Mouse (Mus musculus) forebrain, embryonic 15.5 days (tissue): Measurements from ENCODE around the gene Cd2. TPM values are rescaled to one million over a fixed set of nuclear protein-coding genes. Genes with fewer than 3 reads are reported as not detected.

ENCODE experiments used
- ATAC-seq: fragments of 200-750 bp; cut with Nextera tagmentation; replicated peaks from 2 replicates; pipeline ENCODE4 v1.8.0; 2017; ENCODE audit warnings: mild to moderate bottlenecking, moderate TSS enrichment, moderate library complexity
- H3K27ac ChIP-seq: fragments of 300-500 bp; sonication (generic); replicated peaks from 2 replicates; pipeline ENCODE4 v1.5.1; 2015; ENCODE audit warnings: mild to moderate bottlenecking, inconsistent platforms
- H3K27me3 ChIP-seq: fragments of 300-500 bp; sonication (generic); 2 replicates; pipeline ENCODE4 v1.6.1; 2015; ENCODE audit warnings: inconsistent platforms
- H3K36me3 ChIP-seq: fragments of 300-500 bp; sonication (generic); 2 replicates; pipeline ENCODE4 v1.6.1; 2015; ENCODE audit warnings: mild to moderate bottlenecking, inconsistent platforms
- H3K4me1 ChIP-seq: fragments of 300-500 bp; sonication (generic); 2 replicates; pipeline ENCODE4 v1.6.1; 2015; ENCODE audit warnings: inconsistent platforms
- H3K4me2 ChIP-seq: fragments of 300-500 bp; sonication (generic); replicated peaks from 2 replicates; pipeline ENCODE4 v1.6.1; 2015; ENCODE audit warnings: mild to moderate bottlenecking, inconsistent platforms
- H3K4me3 ChIP-seq: fragments of 300-500 bp; sonication (generic); 2 replicates; pipeline ENCODE4 v1.5.1; 2015; ENCODE audit warnings: mild to moderate bottlenecking, inconsistent platforms
- H3K9ac ChIP-seq: fragments of 300-500 bp; sonication (generic); replicated peaks from 2 replicates; pipeline ENCODE4 v1.6.1; 2015; ENCODE audit warnings: mild to moderate bottlenecking, inconsistent platforms
- H3K9me3 ChIP-seq: fragments of 300-500 bp; sonication (generic); 2 replicates; pipeline ENCODE4 v1.6.1; 2016; ENCODE audit warnings: inconsistent platforms
- WGBS: fragments of 180-500 bp; shearing (Covaris S2); methylation state at CpG from one replicate; pipeline ENCODE4 v1.1.7; 2015; ENCODE audit warnings: mixed read lengths; 5-methylcytosine and 5-hydroxymethylcytosine counted together
- polyA plus RNA-seq: library from polyadenylated mRNA; unstranded; fragments of >200 nt; fragmentation: Nextera tagmentation; extraction: Ambion mirVana; gene quantifications from 2 replicates; pipeline ENCODE4 v1.2.1, GENCODE M21; 2015

Gene Cd2
- polyA plus RNA-seq, 1 experiment from 2014 or later = 0.15 TPM

- H3K4me1 ChIP-seq = peaks cover 14% of the 10 kb centered on the region
- no peak overlapping the region for H3K9ac ChIP-seq
- H3K4me2 ChIP-seq = no peak overlapping the region
- H3K36me3 ChIP-seq = no peaks in the 10 kb centered on the region
- no peak for ATAC-seq
- H3K9me3 ChIP-seq = no peaks in the 10 kb centered on the region
- no peak overlapping the region for H3K4me3 ChIP-seq
- H3K27me3 ChIP-seq = no peaks in the 10 kb centered on the region
- no peak overlapping the region for H3K27ac ChIP-seq
- 94% methylated on average over 5 of the region's 5 CpGs for WGBS
Observed at GRCm38 (mm10) chr3:101235321-101235720, 52.4 kb downstream of the Cd2 start.

- ATAC-seq = no peak
- H3K4me3 ChIP-seq = no peak overlapping the region
Observed at GRCm38 (mm10) chr3:101233424-101233823, 54.3 kb downstream of the Cd2 start.

GRCm38 (mm10) chr3:101232570-101232969 lies 55.2 kb downstream of the Cd2 start:
- no peaks in the 10 kb centered on the region for H3K27me3 ChIP-seq
- H3K9me3 ChIP-seq = no peaks in the 10 kb centered on the region
- no peaks in the 10 kb centered on the region for H3K36me3 ChIP-seq
- 39% methylated on average over 8 of the region's 8 CpGs for WGBS
- no peak overlapping the region for H3K27ac ChIP-seq
- no peak overlapping the region for H3K4me2 ChIP-seq
- peaks cover 12% of the 10 kb centered on the region for H3K4me1 ChIP-seq
- H3K4me3 ChIP-seq = no peak overlapping the region
- H3K9ac ChIP-seq = no peak overlapping the region
- ATAC-seq = no peak

More at GRCm38 (mm10) chr3:101233424-101233823, 54.3 kb downstream of the Cd2 start:
- WGBS = 96% methylated on average over 5 of the region's 5 CpGs
- no peak overlapping the region for H3K4me2 ChIP-seq
- H3K9ac ChIP-seq = no peak overlapping the region
- no peaks in the 10 kb centered on the region for H3K27me3 ChIP-seq
- H3K36me3 ChIP-seq = no peaks in the 10 kb centered on the region
- H3K9me3 ChIP-seq = no peaks in the 10 kb centered on the region
- H3K27ac ChIP-seq = no peak overlapping the region
- peaks cover 14% of the 10 kb centered on the region for H3K4me1 ChIP-seq

GRCm38 (mm10) chr3:101230201-101230600 lies 57.5 kb downstream of the Cd2 start:
- Histone ChIP-seq H3K4me3 (no peak overlapping the region), H3K9me3 (no peaks in the 10 kb centered on the region), H3K9ac (no peak overlapping the region), H3K36me3 (no peaks in the 10 kb centered on the region), H3K4me1 (no peaks in the 10 kb centered on the region), H3K4me2 (no peak overlapping the region), H3K27me3 (no peaks in the 10 kb centered on the region), H3K27ac (no peak overlapping the region)
- no peak for ATAC-seq
- 54% methylated on average over 9 of the region's 9 CpGs for WGBS

- Histone ChIP-seq H3K4me3 (no peak overlapping the region), H3K9me3 (no peaks in the 10 kb centered on the region), H3K27me3 (no peaks in the 10 kb centered on the region), H3K36me3 (no peaks in the 10 kb centered on the region), H3K4me1 (no peaks in the 10 kb centered on the region), H3K4me2 (no peak overlapping the region), H3K27ac (no peak overlapping the region), H3K9ac (no peak overlapping the region)
- WGBS = 74% methylated on average over 5 of the region's 5 CpGs
- no peak for ATAC-seq
Observed at GRCm38 (mm10) chr3:101229551-101229930, 58.2 kb downstream of the Cd2 start.

- ATAC-seq = no peak
- Histone ChIP-seq H3K4me1 (no peaks in the 10 kb centered on the region), H3K27me3 (no peaks in the 10 kb centered on the region), H3K4me2 (no peak overlapping the region), H3K27ac (no peak overlapping the region), H3K9me3 (no peaks in the 10 kb centered on the region), H3K4me3 (no peak overlapping the region), H3K36me3 (no peaks in the 10 kb centered on the region), H3K9ac (no peak overlapping the region)
- WGBS = 86% methylated on average over 13 of the region's 13 CpGs
Observed at GRCm38 (mm10) chr3:101228868-101229550, 58.7 kb downstream of the Cd2 start.

- no peak overlapping the region for H3K27ac ChIP-seq
- H3K4me1 ChIP-seq = no peaks in the 10 kb centered on the region
- no peak overlapping the region for H3K4me3 ChIP-seq
- H3K4me2 ChIP-seq = no peak overlapping the region
- no peak overlapping the region for H3K9ac ChIP-seq
- no peaks in the 10 kb centered on the region for H3K9me3 ChIP-seq
- no peaks in the 10 kb centered on the region for H3K36me3 ChIP-seq
- WGBS = 74% methylated on average over 5 of the region's 5 CpGs
- H3K27me3 ChIP-seq = no peaks in the 10 kb centered on the region
- ATAC-seq = no peak
Observed at GRCm38 (mm10) chr3:101228066-101228465, 59.7 kb downstream of the Cd2 start.

Other genes with a start within 250 kb of the Cd2 start
- gene Ptgfrn, start 177.7 kb downstream of the Cd2 start, polyA plus RNA-seq = 3.4 and 3.8 TPM in 2 replicates
- gene Igsf3, start 89.1 kb upstream of the Cd2 start, polyA plus RNA-seq = 87.3 and 95.0 TPM in 2 replicates